Mouse (Mus musculus): Measurements from ENCODE around the gene Mpv17l2.

- no peak for TF ChIP-seq POLR2A (IDR thresholded peaks at IDR 0.05; ENCODE audit: borderline replicate concordance, extremely low read depth, low read depth, low read length)
- TF ChIP-seq CTCF (IDR thresholded peaks at IDR 0.05; ENCODE audit: insufficient read depth, low read length): no peak
These were observed 41.1 kb upstream of the Mpv17l2 start for GRCm38 (mm10) chr8:70801830-70802229.

All from lung, adult 2 months (tissue).